Mouse (Mus musculus): ENCODE data around the gene Hyal5.
A peak's percentile ranks its signal among the peaks of the same experiment; 100 is the strongest.

Gene Hyal5

DNA sequence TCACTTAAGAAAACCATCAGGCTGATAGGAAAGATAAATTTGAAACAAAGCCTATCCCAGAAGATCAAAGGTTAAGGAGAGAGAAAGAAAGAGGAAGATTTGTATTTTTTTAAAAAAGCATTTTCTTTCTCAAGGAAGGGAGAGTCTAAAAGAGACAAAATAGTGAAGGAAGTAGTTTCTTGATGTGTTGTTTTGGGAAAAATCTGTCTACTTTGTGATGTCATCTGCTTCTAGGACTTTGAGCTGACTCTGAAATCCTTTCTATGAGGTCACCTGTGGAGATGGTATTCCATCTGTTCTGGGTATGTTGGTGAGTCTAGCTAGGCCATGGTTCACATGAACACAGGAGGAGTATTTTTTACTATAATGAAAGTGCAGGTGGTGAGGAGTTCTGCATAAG, at the start of gene Hyal5:
Gene Hyal5 (plus strand): TSS at position 301 of the 400 bp plus-strand sequence.
- no peak for DNase-seq

DNA sequence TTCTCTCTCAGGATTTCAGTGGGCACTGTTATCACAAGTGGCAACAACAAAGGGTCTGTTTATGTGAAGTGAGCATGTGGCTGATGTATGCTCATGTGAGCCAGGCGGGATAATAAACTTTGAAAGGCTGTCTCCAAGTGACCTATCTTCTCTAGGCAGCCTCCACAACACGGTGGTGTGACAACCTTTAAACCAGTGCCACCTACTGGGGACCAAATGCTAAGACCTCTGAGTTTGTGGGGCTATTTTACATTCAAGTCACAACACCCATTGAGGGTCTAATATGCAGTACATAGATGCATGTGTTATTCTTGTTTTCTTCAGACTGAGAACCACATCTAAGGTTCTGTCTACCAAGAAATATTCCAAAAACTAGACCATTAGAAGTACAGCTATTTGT, 35.7 kb upstream of the Hyal5 start:
- DNase-seq = no peak

- peak in 1 of 2 experiments; percentile 23 for DNase-seq
These were observed 2.5 kb downstream of the Hyal5 start for GRCm38 (mm10) chr6:24860320-24860719.

GRCm38 (mm10) chr6:24863649-24864048, 5.9 kb downstream of the Hyal5 start:
- DNase-seq = no peak

- peak; percentile 50 to 57 for DNase-seq
These were observed 36.5 kb downstream of the Hyal5 start for GRCm38 (mm10) chr6:24894146-24894873.

DNA sequence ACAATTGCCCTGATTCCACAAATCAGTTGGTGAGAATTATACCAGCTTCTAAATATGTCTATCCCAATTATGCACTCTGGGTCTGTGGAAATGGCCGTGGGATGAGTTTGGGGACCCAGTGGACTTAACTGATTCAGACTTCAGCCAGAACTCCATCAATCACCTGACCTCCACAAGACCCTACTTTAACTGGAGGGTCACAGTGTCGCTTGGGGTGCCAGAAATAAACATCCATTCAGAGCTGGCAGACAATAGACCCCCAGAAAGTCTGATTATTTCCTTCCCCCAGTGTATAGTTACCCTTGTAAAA, 37.0 kb downstream of the Hyal5 start:
- DNase-seq = no peak

DNA sequence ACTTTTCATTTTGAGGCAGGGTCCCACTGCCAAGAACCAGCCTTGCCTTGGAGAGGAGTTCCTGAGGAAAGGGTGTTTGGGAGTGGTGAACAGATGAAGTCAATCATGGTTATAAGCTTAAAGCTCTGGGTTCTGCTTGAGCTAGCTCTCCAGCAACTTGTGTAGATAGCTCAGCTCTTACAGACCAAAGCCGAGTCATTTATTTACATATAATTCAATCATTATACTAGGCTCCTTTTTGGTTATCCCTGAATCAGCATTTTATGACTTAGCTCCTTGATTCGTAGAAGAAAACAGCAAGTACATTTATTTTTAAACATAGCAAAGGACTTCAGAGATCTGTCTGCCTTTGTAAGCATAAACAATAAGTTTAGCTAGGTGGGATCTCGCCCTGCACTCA, 47.3 kb downstream of the Hyal5 start:
- DNase-seq = peak in 1 of 2 experiments; percentile 11

GRCm38 (mm10) chr6:24907824-24908223, 50.0 kb downstream of the Hyal5 start:
- no peak for DNase-seq

- peak in 1 of 2 experiments; percentile 48 for DNase-seq
These were observed 52.4 kb downstream of the Hyal5 start for GRCm38 (mm10) chr6:24910016-24910727.

DNA sequence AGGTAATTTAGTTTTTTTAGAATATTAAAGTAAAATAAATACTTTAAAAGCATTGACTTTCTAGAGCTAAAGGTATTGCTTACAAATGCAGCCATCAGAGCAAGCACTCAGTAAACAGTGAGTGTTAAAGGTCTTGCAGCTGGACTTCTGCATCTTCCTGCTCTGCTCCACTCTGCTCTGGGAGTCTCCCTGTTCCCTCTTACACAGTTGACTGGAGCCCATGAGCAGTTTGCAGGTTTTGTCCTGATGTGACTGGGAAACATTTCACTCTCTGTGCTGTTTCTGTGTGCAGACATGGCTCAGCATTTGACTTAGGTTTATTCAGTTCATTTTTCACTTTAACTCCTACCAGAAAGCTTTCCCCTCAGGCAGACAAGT, 52.9 kb downstream of the Hyal5 start:
- DNase-seq = peak; percentile 19 to 45

DNA sequence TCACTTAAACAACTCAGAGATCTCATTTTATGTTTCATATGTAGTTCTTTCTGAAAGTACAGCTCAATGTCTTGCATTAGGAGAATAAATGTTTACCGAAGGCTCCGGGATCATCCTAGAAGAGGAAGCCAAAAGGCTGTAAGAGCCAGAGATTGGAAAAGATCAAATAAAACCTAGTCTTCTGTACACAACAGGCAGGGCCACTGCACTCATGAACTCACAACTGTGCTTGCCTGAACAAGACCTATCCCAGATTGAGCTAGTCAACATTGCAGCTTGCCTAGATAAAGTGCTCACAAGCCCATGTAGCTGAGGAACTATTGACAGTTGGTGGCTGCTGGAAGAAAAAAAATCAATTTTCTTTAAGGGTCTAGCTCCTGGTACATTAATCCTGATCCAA, 55.8 kb downstream of the Hyal5 start:
- no peak for DNase-seq

DNA sequence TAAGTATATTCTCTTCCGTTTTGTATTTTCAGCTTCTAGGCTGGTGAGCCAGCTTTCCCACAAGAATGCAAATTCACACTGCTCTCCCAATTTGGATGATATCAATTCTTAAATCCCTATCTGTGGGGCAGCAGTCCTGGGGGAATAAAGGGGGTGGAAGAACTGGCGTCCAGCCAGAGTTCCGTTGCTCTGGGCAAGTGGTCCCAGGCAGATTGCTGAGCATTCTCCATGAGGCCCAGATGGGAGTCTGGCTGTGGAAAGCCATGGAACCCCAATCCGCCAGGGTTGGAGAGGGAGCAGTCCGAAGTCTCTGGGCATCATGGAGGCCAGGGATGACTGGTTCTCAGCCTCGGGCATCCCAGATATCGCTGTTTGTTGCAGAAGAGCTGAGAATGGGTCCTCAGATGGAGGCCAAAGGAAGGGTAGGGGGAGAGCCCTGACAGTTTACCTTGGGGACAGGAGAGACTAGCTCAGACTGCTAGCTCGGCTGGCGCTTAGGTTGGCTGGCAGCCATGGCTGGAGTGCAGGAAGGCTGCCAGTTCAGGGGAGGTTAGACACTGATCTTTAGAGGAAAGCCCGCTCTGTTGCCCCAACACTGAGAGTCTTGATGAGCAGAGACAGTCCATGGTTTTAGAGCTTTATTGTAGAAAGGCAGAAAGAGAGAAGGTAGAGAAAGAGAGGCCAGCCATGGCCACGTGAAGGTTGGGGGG, 67.4 kb downstream of the Hyal5 start:
- peak; percentile 19 to 60 for DNase-seq
